Mouse (Mus musculus): Measurements from ENCODE around the gene Aldh18a1.
A peak's percentile ranks its signal among the peaks of the same experiment; 100 is the strongest.
"Not testable (repeated sequence)": the region's sequence is repeated elsewhere in the genome, so short reads cannot be mapped to it uniquely, and the experiment has no call there.

Gene Aldh18a1

DNA sequence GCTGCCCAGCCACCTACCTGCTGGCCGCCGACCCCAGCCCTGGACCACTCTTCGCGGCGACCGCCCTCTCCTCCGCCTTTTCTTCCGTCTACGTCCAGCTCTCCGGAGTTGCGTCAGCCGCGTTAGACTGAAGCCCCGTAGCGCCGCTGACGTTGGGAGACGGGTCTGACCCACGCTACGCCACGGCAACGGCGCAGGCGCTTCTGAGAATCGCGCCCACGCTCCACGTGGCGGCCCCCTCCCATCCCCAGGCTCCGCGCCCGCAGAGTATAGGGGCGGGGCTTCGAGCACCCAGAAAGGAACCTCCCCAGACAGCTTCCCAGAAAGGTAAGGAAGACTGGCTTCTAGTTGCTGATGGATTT lies at the start of gene Aldh18a1:
Gene Aldh18a1, minus strand, starts transcription at position 171 of the 362 bp plus-strand sequence.
- peak; percentile 98 for DNase-seq (ENCODE audit: low spot score)

DNA sequence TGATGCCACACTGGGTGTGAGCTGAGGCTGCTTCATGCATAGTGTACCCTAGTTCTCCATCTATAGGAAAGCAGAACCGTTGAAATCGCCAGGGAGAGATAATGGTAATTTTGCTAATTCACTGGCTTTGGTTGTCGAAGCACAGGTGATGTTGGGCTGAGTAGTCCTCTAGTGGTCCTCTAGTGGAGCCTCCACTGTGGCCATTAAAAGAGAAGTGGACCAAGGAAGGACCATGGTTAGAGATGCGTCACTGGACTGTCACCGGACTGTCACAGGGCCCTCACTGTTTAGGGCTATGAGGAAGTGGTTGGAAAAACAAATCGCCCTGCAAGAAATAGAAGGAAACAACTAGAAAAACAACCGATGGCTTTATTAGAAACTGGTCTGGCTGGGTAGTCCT lies 49.3 kb upstream of the Aldh18a1 start:
- DNase-seq (ENCODE audit: low spot score), result no peak

DNA sequence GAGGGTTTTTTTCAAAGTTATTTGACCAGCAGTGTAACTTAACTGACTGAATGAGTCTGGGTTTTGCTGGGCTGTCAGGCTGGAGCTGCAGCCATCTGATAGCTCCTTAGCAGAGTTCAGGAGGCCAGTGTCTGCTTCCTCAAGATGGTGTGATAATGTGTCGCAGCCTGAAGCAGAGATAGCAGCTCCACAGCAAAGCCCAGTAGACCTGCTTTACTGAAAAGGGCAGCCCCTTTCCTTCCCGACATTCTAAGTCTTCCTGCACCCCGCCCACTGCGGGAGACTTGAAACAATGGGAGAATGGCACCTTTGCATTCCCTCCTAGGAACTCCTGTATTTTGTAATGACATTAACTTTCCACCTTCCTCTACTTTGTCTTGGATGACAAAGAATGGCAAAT lies 48.8 kb upstream of the Aldh18a1 start:
- no peak for DNase-seq (ENCODE audit: low spot score)

DNA sequence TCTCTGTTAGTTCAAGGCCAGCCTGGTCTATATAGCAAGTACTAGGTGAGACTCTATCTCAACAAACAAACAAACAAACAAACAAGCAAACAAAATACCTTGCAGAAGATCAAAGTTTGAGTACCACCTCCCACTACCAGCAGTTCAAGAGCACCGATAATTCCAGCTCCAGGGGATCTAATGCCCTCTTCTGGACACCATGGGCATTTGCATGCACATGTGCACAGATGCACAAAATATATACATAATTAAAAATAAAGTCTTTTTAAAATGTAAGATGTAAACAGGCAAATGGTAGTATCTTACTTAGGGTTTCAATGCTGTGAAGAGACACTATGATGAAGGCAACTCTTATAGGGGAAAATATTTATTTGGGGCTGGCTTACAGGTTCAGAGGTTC lies 44.9 kb upstream of the Aldh18a1 start:
- no peak for DNase-seq (ENCODE audit: low spot score)

DNA sequence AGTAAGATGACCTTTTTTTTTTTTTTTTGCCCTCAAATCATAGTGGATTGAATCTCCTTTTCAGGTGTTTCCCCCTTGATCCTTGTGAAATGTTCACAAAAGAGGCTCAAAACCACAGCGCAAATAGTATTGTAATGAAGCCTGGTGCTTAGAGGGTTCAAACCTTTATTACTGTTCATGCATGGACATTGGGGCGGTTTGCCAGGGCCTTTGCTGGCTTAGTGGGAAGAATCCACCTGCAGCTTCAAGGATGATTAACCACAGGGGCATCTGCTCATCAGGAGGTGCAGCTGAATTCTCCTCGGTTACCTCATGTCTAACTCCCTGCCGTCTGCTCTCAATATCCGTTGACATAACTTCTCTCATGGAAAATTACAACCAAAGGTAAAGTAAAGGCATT lies 44.4 kb upstream of the Aldh18a1 start:
- DNase-seq (ENCODE audit: low spot score), result no peak

DNA sequence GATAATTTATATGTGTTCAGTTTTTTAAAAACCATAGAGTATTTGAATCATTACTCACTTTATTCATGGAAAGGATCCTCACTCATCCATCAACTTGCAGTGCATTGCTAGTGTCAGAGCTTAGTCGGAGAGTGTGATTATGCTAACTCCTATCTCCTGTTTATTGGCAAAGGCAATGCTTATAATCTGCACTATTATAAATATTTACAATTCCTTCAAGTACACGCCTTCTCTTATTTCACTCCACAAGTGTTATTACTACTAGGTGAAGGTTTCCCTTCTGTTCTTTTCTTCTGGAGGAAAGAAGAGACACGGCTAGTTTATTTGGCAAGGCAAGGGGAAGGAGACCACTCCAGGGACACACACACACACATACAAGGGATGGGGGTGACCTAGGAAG lies 43.9 kb upstream of the Aldh18a1 start:
- DNase-seq (ENCODE audit: low spot score), result no peak

DNA sequence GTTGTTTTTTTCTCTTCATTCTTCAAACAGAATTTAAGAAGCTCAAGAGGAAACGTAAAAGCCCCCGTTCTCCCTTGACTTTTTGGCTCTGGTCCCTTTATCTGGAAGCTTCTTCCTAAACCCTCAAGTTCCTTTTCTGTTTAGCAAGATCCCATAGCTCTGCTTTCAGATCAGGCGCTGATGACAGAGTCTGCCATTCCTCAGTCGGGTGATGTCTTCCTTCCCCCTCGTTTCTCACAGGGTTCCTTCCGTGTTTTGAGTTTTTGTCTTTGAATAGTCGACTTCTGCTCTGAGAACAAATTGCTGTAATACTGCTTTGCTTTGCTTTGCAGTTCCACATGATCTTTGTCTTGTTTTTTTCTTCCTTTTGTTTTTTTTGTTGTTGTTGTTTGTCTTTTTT lies 42.3 kb upstream of the Aldh18a1 start:
- no peak for DNase-seq (ENCODE audit: low spot score)

DNA sequence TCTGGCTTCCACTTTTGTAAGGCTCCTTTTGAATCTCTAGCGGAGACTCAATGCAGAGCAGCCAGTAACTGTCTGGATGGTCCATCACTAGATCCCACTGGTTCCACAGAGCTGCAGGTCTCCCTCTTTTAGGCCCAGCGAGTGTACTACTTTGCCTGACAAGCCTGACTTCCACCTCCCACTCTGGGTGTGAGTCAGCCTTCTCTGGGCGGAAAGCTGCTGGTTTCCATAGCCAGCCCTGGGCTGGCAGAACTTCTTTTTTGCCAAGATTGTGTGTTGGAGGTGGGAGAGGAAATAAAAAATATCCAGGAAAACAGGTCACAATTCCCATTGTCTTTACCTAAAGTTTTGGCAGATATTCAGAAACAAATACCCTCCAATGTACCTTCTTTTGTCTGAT lies 41.8 kb upstream of the Aldh18a1 start:
- no peak for DNase-seq (ENCODE audit: low spot score)

DNA sequence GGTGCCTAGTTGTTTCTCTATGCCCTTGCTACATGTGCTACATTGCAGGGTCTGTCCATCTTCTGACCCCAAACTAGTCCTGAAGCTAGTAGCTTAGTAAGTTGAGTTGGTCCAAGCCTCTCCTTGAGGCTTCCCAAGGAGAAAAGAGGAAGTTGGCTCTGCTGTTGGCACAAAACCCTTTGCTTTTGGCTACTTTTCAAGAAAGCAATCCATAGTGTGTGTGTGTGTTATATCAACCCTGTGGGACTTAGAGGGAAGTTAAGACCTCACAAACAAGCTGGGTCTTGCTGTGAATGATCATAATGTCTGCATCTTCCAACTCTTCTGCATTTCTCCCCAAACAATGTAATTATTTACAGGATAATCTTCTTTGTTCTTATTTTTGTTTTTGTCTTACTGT lies 40.7 kb upstream of the Aldh18a1 start:
- DNase-seq (ENCODE audit: low spot score), result no peak

DNA sequence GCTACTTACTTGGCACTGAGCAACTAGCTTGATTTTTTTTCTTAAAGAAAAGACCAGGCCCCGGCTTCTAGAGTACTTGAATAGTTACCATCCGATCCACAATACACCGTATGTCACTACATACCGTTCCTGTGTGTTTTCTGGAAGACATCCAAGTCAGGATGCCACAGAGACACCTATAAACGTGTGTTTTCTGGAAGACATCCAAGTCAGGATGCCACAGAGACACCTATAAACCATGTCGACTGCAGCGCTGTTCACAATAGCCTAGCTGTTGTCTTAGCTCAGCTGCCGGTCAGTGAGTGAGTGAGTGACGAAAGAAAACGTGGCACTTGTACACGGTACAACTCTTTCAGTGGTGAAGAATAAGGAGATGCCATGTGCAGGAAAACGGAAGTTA lies 37.7 kb upstream of the Aldh18a1 start:
- DNase-seq (ENCODE audit: low spot score), result no peak

DNA sequence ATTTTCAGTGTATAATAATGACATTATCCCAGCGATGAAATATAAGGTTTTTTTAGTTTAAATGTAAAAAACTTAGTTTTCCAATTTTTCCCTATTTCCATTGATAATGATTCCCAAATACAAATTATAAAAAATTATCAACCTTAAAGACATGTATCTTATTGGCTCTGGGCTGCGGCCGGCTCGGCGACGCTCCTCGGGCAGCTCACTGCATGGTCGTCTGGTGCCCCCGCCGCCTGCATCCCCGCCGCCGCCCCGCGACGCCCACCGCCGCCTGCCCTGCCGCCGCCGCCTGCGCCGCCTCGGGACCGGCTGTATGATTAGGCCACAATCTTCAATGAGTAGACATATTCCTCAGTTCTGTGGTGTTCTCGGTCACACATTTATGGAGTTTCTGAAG lies 33.4 kb upstream of the Aldh18a1 start:
- DNase-seq (ENCODE audit: low spot score), result not testable (repeated sequence)

DNA sequence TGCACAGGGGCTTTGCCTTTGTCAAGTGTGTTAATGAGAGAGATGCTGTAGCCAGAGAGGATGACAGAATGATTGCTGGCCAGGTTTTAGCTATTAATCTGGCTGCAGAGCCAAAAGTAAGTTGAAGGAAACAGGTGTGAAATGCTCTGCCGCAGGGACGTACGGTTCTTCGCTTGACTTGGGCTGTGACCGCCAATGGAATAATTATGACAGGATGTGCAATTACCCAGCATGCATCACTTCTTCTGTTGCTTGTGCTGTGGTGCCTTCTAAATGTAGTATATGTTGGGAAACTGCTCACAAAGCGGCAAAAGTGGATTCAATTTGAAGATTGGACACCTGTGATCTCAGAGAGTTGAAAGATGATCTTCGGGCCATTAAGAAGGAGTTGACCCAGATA lies 27.8 kb upstream of the Aldh18a1 start:
- no peak for DNase-seq (ENCODE audit: low spot score)

DNA sequence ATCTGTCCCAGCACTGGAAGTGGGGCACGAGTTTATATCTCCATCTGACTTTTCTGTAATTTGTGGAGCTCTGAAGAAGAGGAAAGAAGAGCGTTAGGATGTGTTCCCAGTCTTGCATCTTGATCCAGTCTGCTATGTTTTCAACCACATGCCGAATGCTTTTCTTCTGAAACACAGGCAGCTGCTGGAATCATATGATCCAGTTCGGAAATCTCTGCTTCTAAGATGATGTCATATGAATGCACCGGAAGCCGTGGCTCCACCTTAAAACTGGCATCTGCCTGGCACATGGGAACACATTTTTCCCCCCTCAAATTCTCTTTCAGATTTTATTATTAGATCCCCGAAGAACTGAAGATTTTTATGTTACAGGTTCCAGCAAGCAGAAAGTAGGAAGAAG lies 26.5 kb upstream of the Aldh18a1 start:
- DNase-seq (ENCODE audit: low spot score), result no peak

DNA sequence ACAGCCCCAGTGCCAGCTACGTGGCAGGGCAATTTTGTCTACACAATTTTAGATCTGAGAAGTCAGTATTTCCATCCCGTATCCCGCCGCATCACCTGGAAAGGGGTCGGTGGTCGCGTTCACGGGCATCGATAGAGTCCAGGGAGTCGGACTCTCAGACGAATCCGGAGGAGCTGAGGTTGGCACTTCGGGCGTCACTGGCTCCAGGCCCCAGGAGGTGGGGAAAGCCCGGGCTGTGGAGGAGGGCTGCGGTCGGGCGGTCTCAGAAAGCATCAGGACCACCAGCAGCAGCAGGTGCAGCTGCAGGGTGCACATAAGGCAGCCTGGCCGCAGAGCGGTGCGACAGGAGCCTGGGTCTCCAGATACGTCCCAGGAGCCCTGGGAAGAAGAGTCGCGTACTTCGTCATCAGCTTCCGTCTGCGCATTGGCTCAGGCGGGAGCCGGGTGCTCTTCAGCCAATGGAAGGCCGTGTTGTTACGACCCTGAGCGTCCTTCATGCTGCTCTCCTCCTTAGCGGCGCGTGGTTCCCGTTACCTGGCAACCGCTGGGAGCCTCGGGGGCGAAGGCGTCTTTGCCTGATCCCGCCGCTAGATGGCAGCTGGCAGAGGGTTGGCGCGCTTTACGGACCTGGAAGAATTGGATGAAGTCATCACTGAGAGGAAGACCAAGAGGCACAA lies 23.7 kb upstream of the Aldh18a1 start, which contains the start of the genes Tctn3 and Entpd1:
Gene Tctn3, minus strand, starts transcription at position 404 of the 677 bp plus-strand sequence.
Gene Entpd1, plus strand, starts transcription at position 537 of the 677 bp plus-strand sequence.
- peak; percentile 100 for DNase-seq (ENCODE audit: low spot score)

DNA sequence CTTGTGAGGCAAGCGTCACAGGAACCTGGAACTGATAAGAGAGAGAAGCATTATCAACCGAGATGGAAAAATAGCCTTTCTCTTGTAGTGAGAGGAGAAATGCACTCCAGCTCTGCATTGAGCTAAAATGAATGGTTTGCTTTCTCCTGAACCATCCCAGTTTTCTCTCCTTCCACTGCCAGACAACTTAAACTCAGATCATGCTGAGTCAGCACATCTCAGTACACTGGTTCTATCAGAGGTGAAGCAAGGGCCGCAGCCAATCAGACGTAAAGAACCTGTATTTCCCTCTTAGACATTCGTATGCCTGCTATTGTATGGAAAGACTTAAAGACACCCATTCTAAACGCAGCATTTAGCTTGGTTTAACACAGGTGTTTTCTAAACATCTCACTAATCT lies 19.4 kb upstream of the Aldh18a1 start:
- no peak for DNase-seq (ENCODE audit: low spot score)

DNA sequence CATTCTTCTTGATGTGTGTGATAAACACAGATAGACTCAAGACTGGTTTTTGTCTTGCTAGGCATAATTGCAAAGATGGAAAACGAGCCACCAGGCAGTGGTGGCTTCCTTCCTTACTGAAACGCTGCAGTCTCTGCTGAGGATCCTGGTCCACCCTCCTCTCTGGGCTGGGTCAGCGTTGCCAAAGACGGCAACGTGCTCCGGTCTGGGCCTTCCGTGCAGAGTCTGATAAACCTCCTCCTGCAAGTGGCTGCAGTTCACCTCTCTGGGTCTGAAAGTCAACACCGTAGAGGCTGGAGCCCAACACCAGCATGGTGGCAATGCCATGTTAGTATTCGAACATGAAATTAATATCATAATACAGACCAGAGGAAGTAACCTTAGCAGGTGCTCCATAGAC lies 16.9 kb upstream of the Aldh18a1 start:
- no peak for DNase-seq (ENCODE audit: low spot score)

DNA sequence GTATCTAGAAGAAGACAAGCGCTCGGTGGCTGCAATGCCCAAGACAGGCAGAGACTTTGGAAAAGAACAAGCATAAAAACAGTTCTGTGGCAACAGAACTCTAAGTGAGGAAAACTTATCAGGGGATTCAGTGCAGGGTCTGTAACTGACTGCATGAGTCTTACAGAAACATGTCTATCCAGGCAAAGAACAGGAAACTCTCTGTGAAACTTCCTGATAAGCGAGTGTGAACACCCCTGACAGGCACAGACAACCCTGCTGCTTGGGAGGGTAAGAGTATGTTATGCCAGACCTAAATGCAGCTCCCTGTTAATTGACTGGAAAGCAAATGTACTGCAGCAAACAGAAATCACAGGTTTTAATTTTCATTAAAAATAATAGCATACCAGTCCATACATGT lies 13.6 kb upstream of the Aldh18a1 start:
- no peak for DNase-seq (ENCODE audit: low spot score)

DNA sequence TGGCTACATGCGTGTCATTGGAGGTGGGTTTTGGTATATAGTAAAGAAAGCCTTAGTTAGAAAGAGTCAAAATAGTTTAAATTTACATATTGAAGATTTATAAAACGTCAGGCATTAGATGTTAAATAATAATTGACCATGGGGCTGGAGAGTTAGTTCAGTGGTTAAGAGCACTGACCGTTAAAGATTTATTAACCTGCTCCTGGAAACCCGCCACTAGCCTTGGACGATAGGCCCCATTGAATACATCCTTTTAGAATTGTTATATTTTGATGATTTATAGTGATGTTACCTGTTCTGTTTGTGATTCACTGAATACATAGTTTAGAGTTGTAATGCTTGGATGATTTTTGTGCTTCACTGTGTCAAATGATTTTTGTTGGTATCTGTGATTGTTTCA lies 12.6 kb upstream of the Aldh18a1 start:
- not testable (repeated sequence) for DNase-seq (ENCODE audit: low spot score)

DNA sequence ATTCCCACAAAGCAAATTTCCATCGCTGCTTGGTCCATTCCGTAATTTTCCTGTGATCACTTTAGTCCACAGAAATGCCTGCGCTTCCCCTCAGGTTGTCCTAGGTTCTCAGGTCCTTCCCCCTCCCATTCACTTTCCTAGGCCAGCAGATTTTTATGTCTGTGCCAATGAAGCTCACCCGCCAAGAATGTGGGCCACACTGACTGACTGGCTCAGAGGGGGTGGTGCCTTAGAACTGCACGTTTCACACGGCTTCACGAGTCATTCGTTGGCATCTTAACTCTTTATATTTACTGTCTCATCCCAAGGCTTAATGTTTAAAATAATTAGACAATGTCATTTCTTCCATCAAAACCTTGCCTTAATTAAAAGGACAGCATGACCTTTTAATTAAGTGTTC lies 7.6 kb upstream of the Aldh18a1 start:
- no peak for DNase-seq (ENCODE audit: low spot score)

DNA sequence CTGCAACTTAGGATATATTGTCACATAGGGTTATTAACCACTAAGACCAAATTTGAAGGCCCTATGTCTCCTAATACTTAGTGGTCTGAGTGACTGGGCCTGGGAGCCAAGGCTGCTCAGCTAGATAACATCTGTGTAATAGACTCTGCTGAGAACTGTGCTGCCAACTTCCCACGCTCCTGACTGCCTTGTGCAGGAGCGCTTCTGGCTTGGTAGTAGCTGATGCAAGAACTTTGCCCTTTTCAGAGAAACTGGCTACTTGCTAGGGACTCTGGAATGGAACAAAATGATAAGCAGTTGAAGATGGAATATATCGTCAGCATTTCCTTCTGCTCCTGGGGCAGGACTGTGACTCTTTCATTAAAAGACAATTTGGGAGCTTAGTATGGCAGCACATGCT lies 7.0 kb upstream of the Aldh18a1 start:
- no peak for DNase-seq (ENCODE audit: low spot score)

DNA sequence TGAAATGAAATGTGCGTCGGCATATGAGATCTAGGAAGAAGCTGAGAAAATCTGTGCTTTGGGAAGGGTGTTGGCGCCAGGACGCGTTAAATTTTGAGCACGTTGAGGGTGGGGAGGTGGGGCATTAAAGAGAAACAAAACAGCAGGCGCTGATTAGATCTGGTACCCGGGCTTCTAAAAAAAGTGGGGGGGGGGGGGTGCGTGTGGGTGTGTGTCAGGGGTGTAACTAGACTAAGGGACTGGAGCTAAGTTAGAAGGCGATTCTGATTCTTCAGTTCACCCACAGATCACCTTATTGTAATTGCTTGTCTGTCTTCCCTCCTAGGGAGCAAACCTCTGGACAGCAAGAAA lies 1.2 kb upstream of the Aldh18a1 start:
- DNase-seq (ENCODE audit: low spot score), result no peak

DNA sequence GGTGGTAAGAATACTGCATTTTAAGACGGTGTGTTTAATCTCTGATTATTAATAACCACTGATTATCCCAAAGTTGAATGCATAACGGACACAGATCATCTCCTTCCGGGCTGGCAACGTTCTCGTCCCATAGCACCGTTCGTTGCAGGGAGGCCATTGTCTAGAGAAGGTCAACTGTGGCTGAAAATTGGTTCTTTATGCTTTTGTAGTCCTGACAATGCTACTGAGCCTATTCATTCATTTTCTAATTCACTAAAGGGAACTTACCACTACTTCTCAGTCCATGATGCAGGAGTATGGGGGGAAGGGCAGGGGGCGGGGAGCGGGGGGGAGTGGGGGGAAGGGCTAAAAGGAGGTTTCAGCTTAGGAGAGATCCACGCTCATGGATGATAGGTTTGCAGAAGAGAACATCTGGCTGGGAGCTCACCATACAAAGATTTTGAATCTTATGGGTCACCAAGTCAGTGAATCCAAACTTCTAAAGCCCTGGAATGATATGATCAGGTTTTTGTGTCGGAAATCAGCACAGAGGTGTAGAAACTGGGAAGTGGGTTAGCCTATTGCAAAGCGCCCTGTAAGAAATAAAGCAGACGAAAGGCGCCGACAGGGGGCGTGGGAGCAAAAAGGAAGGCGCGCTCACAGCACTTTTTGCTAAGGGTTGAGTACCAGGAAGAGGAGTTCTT lies 725 bp upstream of the Aldh18a1 start:
- peak; percentile 88 for DNase-seq (ENCODE audit: low spot score)

DNA sequence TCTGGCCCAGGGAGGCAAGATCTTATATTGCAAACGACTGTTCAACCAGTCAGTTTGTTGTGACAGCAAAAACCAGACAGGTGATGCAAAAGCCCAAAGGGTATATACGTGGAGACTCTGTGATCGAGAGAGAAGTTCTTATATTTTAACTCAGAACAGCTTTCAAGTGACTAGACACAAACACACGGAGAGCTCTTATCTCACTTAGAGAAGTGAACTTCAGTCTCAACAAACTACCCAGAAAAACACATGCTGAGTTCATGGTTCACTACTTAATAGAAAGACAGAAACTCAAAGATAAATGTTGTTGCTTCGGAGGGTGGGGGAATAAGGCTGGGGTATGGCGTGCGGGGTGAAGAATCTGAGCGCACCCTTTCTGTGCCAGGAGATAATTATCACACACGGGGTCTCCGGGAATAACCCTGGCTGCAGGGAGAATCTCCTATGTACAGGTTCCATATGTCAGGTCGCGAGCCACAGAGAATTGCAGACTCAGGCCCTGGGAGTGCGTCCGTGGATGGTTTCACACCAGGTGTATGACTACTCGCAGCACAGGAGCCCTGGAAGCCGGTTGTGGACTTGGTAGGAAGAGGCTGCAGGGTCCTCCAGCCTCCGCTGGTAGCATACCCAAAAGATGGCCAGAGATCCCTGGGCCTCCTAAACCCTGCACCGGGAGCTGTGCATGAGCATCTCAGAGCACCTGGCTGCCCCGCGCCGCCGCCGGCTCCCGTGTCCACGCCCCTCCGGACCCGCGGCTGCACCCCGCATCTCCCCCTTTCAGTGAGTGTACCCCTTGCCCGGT lies 571 bp downstream of the Aldh18a1 start:
- DNase-seq (ENCODE audit: low spot score), result no peak
